In the genomic region with DNA sequence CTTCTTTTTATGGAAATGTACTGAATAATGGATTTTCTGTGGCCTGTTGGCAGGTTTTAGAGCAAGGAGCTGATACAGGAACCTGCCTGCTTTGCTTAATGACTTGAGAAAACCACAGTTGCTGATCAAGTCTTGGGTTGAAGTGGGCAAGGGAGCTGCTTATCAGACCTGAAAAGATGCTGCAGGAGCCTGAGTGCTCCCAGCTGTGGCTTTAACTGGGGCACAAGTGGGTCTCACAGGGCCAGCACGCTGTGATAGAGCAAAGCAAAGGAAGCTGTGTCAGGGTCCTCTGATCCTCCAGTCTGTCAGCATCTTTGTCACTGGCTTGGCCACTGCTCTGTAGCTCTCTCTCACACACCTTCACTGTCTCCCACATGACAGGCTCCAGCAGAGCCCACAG, we compare ENCODE assay signal across 20 mouse cellular contexts. TPM values are rescaled to one million over a fixed set of nuclear protein-coding genes. Genes with fewer than 3 reads are reported as not detected.
"Had no signal": no experiment of that assay in that cellular context is flagged by ENCODE, and none has a peak within 500 bp of the region (broad histone marks: within the 10 kb centered on the region; RNA-seq: fewer than 3 reads in every experiment).

No protein-coding gene starts in this region.

- H3K4me2 ChIP-seq: limb, embryonic 12.5 days; limb, embryonic 15.5 days; liver, embryonic 11.5 days; lung, embryonic 14.5 days; midbrain, embryonic 11.5 days had no signal

- H3K27me3 ChIP-seq: limb, embryonic 12.5 days; limb, embryonic 15.5 days had no signal

- H3K36me3 ChIP-seq: limb, embryonic 12.5 days; limb, embryonic 15.5 days had no signal

- H3K27ac ChIP-seq: layer of hippocampus, adult 2 months; limb, embryonic 12.5 days; limb, embryonic 15.5 days; liver, embryonic 14.5 days; macrophage had no signal

- ATAC-seq: liver, postnatal 0 days; lung, postnatal 0 days had no signal

- H3K9ac ChIP-seq: limb, embryonic 12.5 days; limb, embryonic 15.5 days; liver, embryonic 14.5 days; liver, postnatal 0 days; lung, embryonic 14.5 days had no signal

- H3K4me3 ChIP-seq: layer of hippocampus, adult 2 months; left cerebral cortex, adult 2 months; limb, embryonic 12.5 days; limb, embryonic 15.5 days; megakaryocyte, embryonic 14.5 days had no signal

- H3K9me3 ChIP-seq: limb, embryonic 12.5 days; limb, embryonic 15.5 days; megakaryocyte, embryonic 14.5 days had no signal

- H3K4me1 ChIP-seq: limb, embryonic 12.5 days had no signal

- DNase-seq: kidney, adult 18-20 months; kidney, adult 9 months; kidney, postnatal 14 days; layer of hippocampus, adult 9-11 months; liver, postnatal 0 days; lung, embryonic 14.5 days; midbrain, embryonic 14.5 days; right cerebral cortex, postnatal 14 days; right cerebral cortex, postnatal 4 days; thymus, postnatal 25 days had no signal

RNA-seq across cellular contexts. Expression of gene Lypd6, which starts 45.4 kb away (rescaled TPM):
- polyA plus RNA-seq: macrophage had no signal
